Mouse (Mus musculus) hindbrain, embryonic 10.5 days (tissue): ENCODE measurements around the gene Golga2. TPM values are rescaled to one million over a fixed set of nuclear protein-coding genes. Genes with fewer than 3 reads are reported as not detected.
"Not testable (repeated sequence)": the region's sequence is repeated elsewhere in the genome, so short reads cannot be mapped to it uniquely, and the experiment has no call there.

Source experiments
- DNase-seq: peaks from one replicate; pipeline ENCODE4 v3.0.0-alpha.2; 2017; ENCODE audit warnings: low spot score
- H3K27ac ChIP-seq: fragments of 300-500 bp; sonication (generic); 2 replicates; pipeline ENCODE4 v1.5.1; 2016; ENCODE audit warnings: mild to moderate bottlenecking, moderate library complexity
- H3K27me3 ChIP-seq: fragments of 300-500 bp; sonication (generic); 2 replicates; pipeline ENCODE4 v1.6.1; 2016; ENCODE audit warnings: mild to moderate bottlenecking; ENCODE audit not compliant: poor library complexity, insufficient read depth, severe bottlenecking
- H3K36me3 ChIP-seq: fragments of 300-500 bp; sonication (generic); 2 replicates; pipeline ENCODE4 v1.6.1; 2016; ENCODE audit warnings: mild to moderate bottlenecking, moderate library complexity
- H3K4me1 ChIP-seq: fragments of 300-500 bp; sonication (generic); replicated peaks from 2 replicates; pipeline ENCODE4 v1.6.1; 2016; ENCODE audit warnings: mild to moderate bottlenecking
- H3K4me3 ChIP-seq: fragments of 300-500 bp; sonication (generic); 2 replicates; pipeline ENCODE4 v1.5.1; 2016; ENCODE audit warnings: mild to moderate bottlenecking, moderate library complexity
- H3K9me3 ChIP-seq: fragments of 300-500 bp; sonication (generic); 2 replicates; pipeline ENCODE4 v1.6.1; 2016; ENCODE audit warnings: mild to moderate bottlenecking, moderate library complexity
- WGBS: fragments of 180-500 bp; shearing (Covaris S2); methylation state at CpG from one replicate; pipeline ENCODE4 v1.1.7; 2016; 5-methylcytosine and 5-hydroxymethylcytosine counted together
- polyA plus RNA-seq: library from polyadenylated mRNA; unstranded; fragments of >200 nt; fragmentation: Nextera tagmentation; extraction: Ambion mirVana; gene quantifications from 2 replicates; pipeline ENCODE4 v1.2.1, GENCODE M21; 2016

The Golga2 gene
- polyA plus RNA-seq, 1 experiment from 2014 or later, result 22.6 TPM

- H3K27ac ChIP-seq, result peak overlapping the region; percentile 91
- peaks cover 23% of the 10 kb centered on the region for H3K4me1 ChIP-seq
- H3K36me3 ChIP-seq, result peaks cover 45% of the 10 kb centered on the region
- no peaks in the 10 kb centered on the region for H3K9me3 ChIP-seq
- H3K27me3 ChIP-seq, result no peaks in the 10 kb centered on the region
- DNase-seq, result no peak
- 68% methylated on average over 6 of the region's 6 CpGs for WGBS
- H3K4me3 ChIP-seq, result peak overlapping the region; percentile 90
Measured at GRCm38 (mm10) chr2:32258887-32259533, 28.2 kb upstream of the Golga2 start.

- DNase-seq, result peak; percentile 90
- Histone ChIP-seq H3K27ac (peak within 1 kb of the TSS; percentile 91), H3K4me3 (peak within 1 kb of the TSS; percentile 90), H3K36me3 (peaks cover 37% of the 10 kb centered on the region), H3K27me3 (no peaks in the 10 kb centered on the region), H3K9me3 (no peaks in the 10 kb centered on the region), H3K4me1 (peaks cover 23% of the 10 kb centered on the region)
- WGBS, result 2% methylated on average over 59 of the region's 59 CpGs
Measured at GRCm38 (mm10) chr2:32259657-32260417, 27.3 kb upstream of the Golga2 start, which contains the start of gene Uck1. Uck1 (minus strand) TSS chr2:32260159.

GRCm38 (mm10) chr2:32260635-32261034 lies 26.5 kb upstream of the Golga2 start:
- Histone ChIP-seq H3K4me3 (peak overlapping the region; percentile 90; the same call in 1 of the 2 replicates), H3K4me1 (peaks cover 23% of the 10 kb centered on the region), H3K36me3 (peaks cover 31% of the 10 kb centered on the region), H3K27me3 (no peaks in the 10 kb centered on the region), H3K27ac (no peak overlapping the region), H3K9me3 (no peaks in the 10 kb centered on the region)
- WGBS, result 23% methylated on average over 4 of the region's 4 CpGs
- peak; percentile 38 for DNase-seq

GRCm38 (mm10) chr2:32275823-32276222 lies 11.4 kb upstream of the Golga2 start:
- H3K27me3 ChIP-seq, result no peaks in the 10 kb centered on the region
- H3K4me1 ChIP-seq, result no peaks in the 10 kb centered on the region
- no peak overlapping the region for H3K27ac ChIP-seq
- no peak overlapping the region for H3K4me3 ChIP-seq
- 85% methylated on average over 3 of the region's 3 CpGs for WGBS
- DNase-seq, result no peak
- H3K36me3 ChIP-seq, result peaks cover 43% of the 10 kb centered on the region
- H3K9me3 ChIP-seq, result no peaks in the 10 kb centered on the region

GRCm38 (mm10) chr2:32282289-32282688 lies 4.9 kb upstream of the Golga2 start:
- no peak overlapping the region for H3K4me3 ChIP-seq
- 92% methylated on average over 2 of the region's 2 CpGs for WGBS
- H3K9me3 ChIP-seq, result no peaks in the 10 kb centered on the region
- H3K36me3 ChIP-seq, result peaks cover 87% of the 10 kb centered on the region
- H3K27ac ChIP-seq, result no peak overlapping the region
- DNase-seq, result no peak
- no peaks in the 10 kb centered on the region for H3K27me3 ChIP-seq
- H3K4me1 ChIP-seq, result peaks cover 11% of the 10 kb centered on the region

GRCm38 (mm10) chr2:32282727-32283126 lies 4.5 kb upstream of the Golga2 start:
- no peaks in the 10 kb centered on the region for H3K9me3 ChIP-seq
- no peaks in the 10 kb centered on the region for H3K27me3 ChIP-seq
- H3K4me1 ChIP-seq, result peaks cover 11% of the 10 kb centered on the region
- DNase-seq, result peak; percentile 48
- peaks cover 83% of the 10 kb centered on the region for H3K36me3 ChIP-seq
- WGBS, result 89% methylated on average over 1 of the region's 1 CpGs
- H3K4me3 ChIP-seq, result no peak overlapping the region
- no peak overlapping the region for H3K27ac ChIP-seq

- no peaks in the 10 kb centered on the region for H3K27me3 ChIP-seq
- DNase-seq, result no peak
- WGBS, result 98% methylated on average over 3 of the region's 3 CpGs
- H3K9me3 ChIP-seq, result no peaks in the 10 kb centered on the region
- peaks cover 17% of the 10 kb centered on the region for H3K4me1 ChIP-seq
- no peak overlapping the region for H3K27ac ChIP-seq
- no peak overlapping the region for H3K4me3 ChIP-seq
- H3K36me3 ChIP-seq, result peaks cover 70% of the 10 kb centered on the region
Measured at GRCm38 (mm10) chr2:32283986-32284385, 3.2 kb upstream of the Golga2 start.

- Histone ChIP-seq H3K9me3 (no peaks in the 10 kb centered on the region), H3K27ac (peak within 1 kb of the TSS; percentile 96), H3K27me3 (no peaks in the 10 kb centered on the region), H3K36me3 (peaks cover 43% of the 10 kb centered on the region), H3K4me3 (peak within 1 kb of the TSS; percentile 99), H3K4me1 (peaks cover 22% of the 10 kb centered on the region)
- under 1% methylated on average over 41 of the region's 41 CpGs for WGBS
- DNase-seq, result peak; percentile 99
Measured at GRCm38 (mm10) chr2:32287923-32288367, 761 bp downstream of the Golga2 start, which contains the start of gene Swi5. Swi5 (minus strand) TSS chr2:32288075.

GRCm38 (mm10) chr2:32288371-32288931 lies 1.3 kb downstream of the Golga2 start:
- Histone ChIP-seq H3K4me1 (peaks cover 22% of the 10 kb centered on the region), H3K36me3 (peaks cover 43% of the 10 kb centered on the region), H3K27me3 (no peaks in the 10 kb centered on the region), H3K9me3 (no peaks in the 10 kb centered on the region), H3K4me3 (peak overlapping the region; percentile 99), H3K27ac (peak overlapping the region; percentile 96)
- no peak for DNase-seq
- 2% methylated on average over 29 of the region's 29 CpGs for WGBS

- H3K27ac ChIP-seq, result no peak overlapping the region
- H3K4me3 ChIP-seq, result peak overlapping the region; percentile 99; the same call in 1 of the 2 replicates
- no peaks in the 10 kb centered on the region for H3K27me3 ChIP-seq
- no peak for DNase-seq
- peaks cover 22% of the 10 kb centered on the region for H3K4me1 ChIP-seq
- H3K9me3 ChIP-seq, result no peaks in the 10 kb centered on the region
- peaks cover 37% of the 10 kb centered on the region for H3K36me3 ChIP-seq
Measured at GRCm38 (mm10) chr2:32289578-32289977, 2.4 kb downstream of the Golga2 start.

- H3K4me3 ChIP-seq, result no peak overlapping the region
- H3K27ac ChIP-seq, result no peak overlapping the region
- H3K27me3 ChIP-seq, result no peaks in the 10 kb centered on the region
- WGBS, result 89% methylated on average over 8 of the region's 8 CpGs
- peaks cover 64% of the 10 kb centered on the region for H3K36me3 ChIP-seq
- no peak for DNase-seq
- no peaks in the 10 kb centered on the region for H3K9me3 ChIP-seq
- peaks cover 1% of the 10 kb centered on the region for H3K4me1 ChIP-seq
Measured at GRCm38 (mm10) chr2:32294348-32294747, 7.2 kb downstream of the Golga2 start.

- 85% methylated on average over 3 of the region's 3 CpGs for WGBS
- Histone ChIP-seq H3K4me1 (no peaks in the 10 kb centered on the region), H3K4me3 (no peak overlapping the region), H3K27me3 (no peaks in the 10 kb centered on the region), H3K36me3 (peaks cover 73% of the 10 kb centered on the region), H3K9me3 (no peaks in the 10 kb centered on the region), H3K27ac (no peak overlapping the region)
- DNase-seq, result no peak
Measured at GRCm38 (mm10) chr2:32295285-32295684, 8.1 kb downstream of the Golga2 start.

- not testable (repeated sequence) for H3K4me1 ChIP-seq, H3K27me3 ChIP-seq, H3K27ac ChIP-seq, DNase-seq, H3K9me3 ChIP-seq, H3K4me3 ChIP-seq
- peaks cover 77% of the 10 kb centered on the region for H3K36me3 ChIP-seq
- WGBS, result 86% methylated on average over 2 of the region's 2 CpGs
Measured at GRCm38 (mm10) chr2:32295842-32296241, 8.7 kb downstream of the Golga2 start.
